Mouse (Mus musculus): Measurements from ENCODE around the gene Foxq1.

DNA sequence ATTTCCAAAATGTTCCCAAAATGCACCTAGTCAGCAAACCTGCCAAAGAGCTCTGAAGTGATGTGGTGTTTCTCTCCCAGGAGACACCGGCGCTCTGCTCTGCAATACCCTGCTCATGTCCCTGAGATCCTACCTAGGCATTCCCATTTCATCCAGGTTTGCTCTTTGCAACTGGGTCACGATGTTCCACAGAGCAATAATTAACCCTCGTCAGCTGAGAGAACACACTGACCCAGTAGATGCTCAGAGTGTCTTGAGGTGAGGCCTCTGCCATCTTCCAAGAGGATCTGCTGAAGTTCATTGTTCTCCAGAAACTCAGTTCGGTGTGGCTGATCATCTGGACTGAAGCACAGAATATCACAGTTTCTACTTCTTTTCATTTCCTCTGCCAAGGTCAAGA, 12.9 kb upstream of the Foxq1 start:
- TF ChIP-seq POLR2A (IDR thresholded peaks at IDR 0.05; ENCODE audit: control insufficient read depth, extremely low read depth, insufficient read depth, low read length, poor library complexity), result no peak
- TF ChIP-seq CTCF (IDR thresholded peaks at IDR 0.05; ENCODE audit: borderline replicate concordance, control insufficient read depth, extremely low read depth, insufficient read depth, low read length, poor library complexity), result no peak

Measured in thymus, adult 2 months (tissue).